Mouse (Mus musculus): ENCODE results near the gene Tbc1d8b. TPM values are rescaled to one million over a fixed set of nuclear protein-coding genes. Genes with fewer than 3 reads are reported as not detected.

Gene Tbc1d8b
- 4.1 TPM for polyA plus RNA-seq (2014; fragmentation: Illumina TruSeq; extraction: RNeasy Lipid Tissue Mini Kit (QIAGEN cat#74804); ENCODE audit: insufficient read depth, low read depth, low replicate concordance)

GRCm38 (mm10) chrX:139684775-139685695 lies at the start of gene Tbc1d8b:
Gene Tbc1d8b (plus strand): TSS chrX:139684996.

GRCm38 (mm10) chrX:139714381-139714780 lies 29.6 kb downstream of the Tbc1d8b start, which contains the start of gene Gm15013:
Gene Gm15013 (minus strand): TSS chrX:139714481.

GRCm38 (mm10) chrX:139782278-139783044 lies 97.7 kb downstream of the Tbc1d8b start, which contains the start of gene Ripply1:
Gene Ripply1 (minus strand): TSS chrX:139782353.

GRCm38 (mm10) chrX:139800406-139800878 lies 115.6 kb downstream of the Tbc1d8b start, which contains the start of gene Cldn2:
Gene Cldn2 (plus strand): TSS chrX:139800828.

Other genes starting within 250 kb of the Tbc1d8b start
- 0.21 TPM for gene D330045A20Rik, start 204.6 kb upstream of the Tbc1d8b start, polyA plus RNA-seq (2014; fragmentation: Illumina TruSeq; extraction: RNeasy Lipid Tissue Mini Kit (QIAGEN cat#74804); ENCODE audit: insufficient read depth, low read depth, low replicate concordance)
- gene Rnf128, start 121.7 kb upstream of the Tbc1d8b start, polyA plus RNA-seq (2014; fragmentation: Illumina TruSeq; extraction: RNeasy Lipid Tissue Mini Kit (QIAGEN cat#74804); ENCODE audit: insufficient read depth, low read depth, low replicate concordance) = 5.9 TPM
- gene Gm15013, start 29.5 kb downstream of the Tbc1d8b start, polyA plus RNA-seq (2014; fragmentation: Illumina TruSeq; extraction: RNeasy Lipid Tissue Mini Kit (QIAGEN cat#74804); ENCODE audit: insufficient read depth, low read depth, low replicate concordance) = not detected
- gene Ripply1, start 97.4 kb downstream of the Tbc1d8b start, polyA plus RNA-seq (2014; fragmentation: Illumina TruSeq; extraction: RNeasy Lipid Tissue Mini Kit (QIAGEN cat#74804); ENCODE audit: insufficient read depth, low read depth, low replicate concordance) = not detected
- gene Cldn2, start 115.8 kb downstream of the Tbc1d8b start, polyA plus RNA-seq (2014; fragmentation: Illumina TruSeq; extraction: RNeasy Lipid Tissue Mini Kit (QIAGEN cat#74804); ENCODE audit: insufficient read depth, low read depth, low replicate concordance) = 0.35 TPM
- 2.7 TPM for gene Morc4, start 186.7 kb downstream of the Tbc1d8b start, polyA plus RNA-seq (2014; fragmentation: Illumina TruSeq; extraction: RNeasy Lipid Tissue Mini Kit (QIAGEN cat#74804); ENCODE audit: insufficient read depth, low read depth, low replicate concordance)

Data from lung, adult 10 weeks (tissue).